Mouse (Mus musculus): ENCODE measurements around the gene Frrs1.
"Not testable (repeated sequence)": the region's sequence is repeated elsewhere in the genome, so short reads cannot be mapped to it uniquely, and the experiment has no call there.

Frrs1 gene
- long read RNA-seq, experiment 1, full-length matches to known transcripts: 1 of 13 reads
- long read RNA-seq, experiment 1, partial matches to known transcripts: 7 of 13 reads
- long read RNA-seq, experiment 1, other reads (novel, unspliced or antisense): 5 of 13 reads
- long read RNA-seq, experiment 2, partial matches to known transcripts: 5 of 9 reads
- long read RNA-seq, experiment 2, other reads (novel, unspliced or antisense): 4 of 9 reads

DNA sequence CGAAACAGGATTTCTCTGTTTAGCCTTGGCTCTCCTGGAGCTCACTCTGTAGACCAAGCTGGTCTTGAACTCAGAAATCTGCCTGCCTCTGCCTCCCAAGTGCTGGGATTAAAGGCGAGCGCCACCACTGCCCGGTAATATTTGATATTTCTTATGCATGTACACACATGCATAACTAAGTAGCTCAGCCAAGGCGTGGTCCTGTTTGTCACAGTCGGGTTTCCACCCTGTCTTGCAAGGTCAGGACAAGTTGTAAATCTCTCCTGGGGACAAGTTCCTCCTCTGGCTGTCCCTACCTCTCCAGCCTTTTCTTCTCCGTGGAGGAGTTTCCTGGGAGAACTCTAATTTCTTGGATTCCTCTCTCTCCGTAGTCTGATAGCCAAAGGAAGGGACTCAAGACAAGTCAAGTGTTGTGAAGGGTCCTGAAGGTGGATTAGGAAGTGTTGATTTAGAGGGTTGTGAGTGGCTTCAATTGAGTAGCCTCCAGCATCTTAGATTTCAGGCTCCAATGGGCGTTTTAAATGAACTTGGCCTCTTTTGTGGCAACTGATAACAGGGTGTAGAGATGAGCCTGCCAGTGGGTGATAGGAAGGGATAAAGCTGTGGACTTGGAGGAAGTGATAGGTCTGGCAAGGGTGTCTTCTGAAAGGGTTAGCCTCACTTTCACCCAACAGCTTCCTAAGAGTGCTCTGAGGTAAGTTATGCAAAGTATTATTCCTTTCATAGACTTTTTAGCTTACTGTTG is at the start of gene Frrs1:
Gene Frrs1 (plus strand): TSS at position 524 of the 745 bp plus-strand sequence.
- intact Hi-C loops (cut with DNase I): no loop called here

DNA sequence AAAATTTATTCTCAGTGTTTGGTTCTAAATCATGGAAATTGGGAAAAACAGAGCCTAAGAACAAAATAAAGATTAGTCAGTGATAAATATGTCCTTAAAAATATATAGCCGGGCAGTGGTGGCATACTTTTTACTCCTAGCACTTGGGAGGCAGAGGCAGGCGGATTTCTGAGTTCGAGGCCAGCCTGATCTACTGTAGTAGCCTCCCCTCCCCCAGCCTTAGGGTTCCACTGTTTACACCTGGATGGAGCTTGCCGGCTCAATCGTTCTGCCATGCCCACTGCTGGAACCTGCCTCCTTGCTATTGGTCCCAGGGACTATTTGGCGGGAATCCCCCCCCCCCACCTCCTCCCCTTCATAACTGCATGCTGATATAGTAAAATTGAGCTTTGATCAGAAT is 48.9 kb upstream of the Frrs1 start:
- intact Hi-C loops (cut with DNase I): not testable (repeated sequence)

DNA sequence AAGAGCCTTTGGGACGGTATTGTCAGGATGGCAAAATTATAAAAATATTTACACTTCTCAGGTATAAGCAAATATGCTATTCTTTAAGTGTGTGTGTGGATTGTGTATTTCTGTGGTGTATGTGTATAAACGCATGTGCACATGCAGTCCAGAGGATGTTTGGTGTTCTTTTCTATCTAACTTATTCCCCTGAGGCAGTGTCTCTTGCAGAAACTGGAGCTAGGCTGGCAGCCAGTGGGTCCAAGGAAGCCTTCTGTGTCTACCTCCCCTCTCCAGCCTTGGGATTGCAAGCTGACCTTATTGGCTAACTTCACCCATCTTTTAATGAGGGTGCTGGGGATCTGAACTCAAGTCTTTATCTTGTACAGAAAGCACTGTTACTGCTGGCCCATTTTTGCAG is 46.3 kb upstream of the Frrs1 start:
- intact Hi-C loops (cut with DNase I): no loop called here

DNA sequence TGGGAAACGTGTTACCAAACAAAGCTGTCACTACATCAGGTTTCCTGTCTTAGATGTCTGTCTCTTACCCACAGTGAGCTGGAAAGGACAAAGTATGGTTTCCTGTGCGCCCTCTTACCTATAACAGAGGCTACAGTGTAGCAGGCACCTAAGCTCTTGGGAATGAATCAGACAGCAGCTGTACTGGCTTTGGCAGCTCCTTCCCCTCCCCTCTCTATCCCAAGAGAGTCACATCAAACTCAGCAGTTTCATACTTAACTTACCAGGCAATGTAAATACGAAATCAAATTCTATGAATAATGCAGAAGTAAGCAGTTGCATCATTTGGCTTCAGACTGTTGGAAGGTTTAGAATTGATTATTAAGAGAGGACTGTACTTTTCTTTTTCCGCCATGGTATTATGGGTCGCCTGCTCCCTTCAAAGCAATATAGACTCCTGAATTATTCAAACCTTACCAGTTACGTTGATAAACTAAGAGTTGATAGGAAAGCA is 43.9 kb upstream of the Frrs1 start:
- intact Hi-C loops (cut with DNase I): no loop called here

DNA sequence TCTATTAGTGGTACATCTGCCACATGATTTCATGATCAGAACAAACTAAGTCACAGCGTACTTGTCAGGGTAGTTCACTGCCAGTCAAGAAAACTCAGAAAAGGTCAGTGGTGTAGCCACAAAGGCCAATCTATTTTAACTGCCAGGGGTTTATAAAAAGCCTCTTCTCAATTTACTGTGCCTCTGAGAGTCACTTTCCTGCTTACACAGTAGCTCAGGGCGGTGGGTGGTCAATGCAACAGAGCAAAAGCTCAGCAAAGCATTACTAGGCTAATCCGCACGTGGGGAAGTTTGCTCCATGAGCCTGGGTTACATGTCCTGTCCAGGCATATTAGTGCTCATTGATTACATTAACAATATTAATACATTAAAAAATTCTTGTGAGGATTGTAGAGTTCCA is 43.3 kb upstream of the Frrs1 start:
- intact Hi-C loops (cut with DNase I): no loop called here

GRCm38 (mm10) chr3:116816674-116817215 is 42.5 kb upstream of the Frrs1 start:
- intact Hi-C loops (cut with DNase I): no loop called here

DNA sequence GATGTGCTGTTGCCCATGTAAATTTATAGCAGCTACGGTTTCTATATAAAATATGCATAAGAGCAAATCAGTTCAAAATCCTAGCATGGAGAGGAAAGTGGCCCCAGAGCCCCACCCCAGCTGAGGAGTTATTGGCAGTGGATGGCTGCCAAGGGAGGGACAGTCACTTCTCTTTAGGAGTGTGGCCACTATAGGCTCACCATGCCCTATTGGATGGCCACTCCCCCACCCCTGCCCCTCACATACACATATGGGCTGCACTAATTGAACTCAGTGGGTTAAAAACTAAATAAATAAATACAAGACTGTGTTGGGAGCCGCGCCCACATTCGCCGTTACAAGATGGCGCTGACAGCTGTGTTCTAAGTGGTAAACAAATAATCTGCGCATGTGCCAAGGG is 42.0 kb upstream of the Frrs1 start:
- intact Hi-C loops (cut with DNase I): no loop called here

DNA sequence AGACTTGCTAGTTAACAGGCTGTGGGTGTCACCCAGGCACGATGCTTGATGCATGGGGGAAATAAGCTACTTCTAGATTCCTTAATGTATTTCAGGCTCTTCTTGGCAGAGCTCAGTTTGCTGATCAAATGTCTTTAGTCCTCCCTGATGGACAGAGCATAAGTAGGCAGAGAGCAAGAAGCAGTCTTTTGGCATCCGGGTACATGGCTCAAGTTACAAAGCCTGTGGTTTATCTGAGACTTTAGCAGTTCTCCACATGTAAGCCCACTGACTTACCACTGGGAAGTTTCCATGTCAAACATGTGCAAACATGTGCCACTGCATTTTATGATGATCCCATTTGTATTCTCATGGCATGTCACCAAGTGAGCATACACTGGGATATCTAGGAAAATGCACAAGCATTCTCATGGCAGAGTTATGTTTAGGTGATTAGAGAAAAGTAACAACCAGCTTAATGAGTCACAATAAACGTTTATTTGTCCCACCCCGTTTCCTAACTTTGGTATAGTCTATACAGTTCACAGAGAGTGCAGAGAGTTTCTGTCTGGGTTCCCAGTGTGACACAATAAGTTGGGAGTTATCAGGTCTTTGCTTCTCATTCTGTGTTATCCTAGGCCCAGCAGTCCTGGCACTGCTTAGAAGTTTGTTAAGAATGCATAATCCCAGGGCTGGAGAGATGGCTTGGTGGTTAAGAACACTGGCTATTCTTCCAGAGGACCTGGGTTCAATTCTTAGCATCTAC is 32.6 kb upstream of the Frrs1 start:
- intact Hi-C loops (cut with DNase I): no loop called here

DNA sequence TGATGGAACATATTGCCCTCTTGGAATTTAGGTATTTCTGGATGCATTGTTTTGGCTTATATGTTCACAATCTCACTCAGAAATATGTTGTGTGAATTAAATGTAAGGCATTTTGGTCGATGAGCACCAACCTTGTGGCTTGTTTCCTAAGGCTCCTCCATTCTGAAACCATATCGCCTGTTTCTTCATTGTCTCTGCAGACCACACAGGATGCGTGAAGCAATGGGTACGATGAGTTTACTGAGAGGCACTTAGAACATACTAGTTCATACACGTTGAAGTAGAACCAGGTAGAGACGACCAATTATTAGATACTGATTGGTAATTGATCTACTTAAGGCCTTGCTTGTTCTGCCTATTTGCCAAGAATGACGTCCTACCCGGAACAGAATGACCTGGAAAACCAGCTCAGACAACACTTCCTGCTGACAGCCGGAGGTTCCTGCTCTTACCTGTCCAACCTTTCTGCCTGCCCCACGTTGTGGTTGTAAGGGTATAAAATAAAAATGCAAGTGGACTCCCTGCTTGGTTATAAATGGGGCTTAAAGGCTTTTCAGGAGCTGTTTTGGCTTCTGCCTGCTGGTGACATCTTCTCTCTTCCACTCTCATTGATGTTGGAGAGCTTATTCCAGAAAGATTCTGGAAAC is 29.9 kb upstream of the Frrs1 start:
- intact Hi-C loops (cut with DNase I): no loop called here

DNA sequence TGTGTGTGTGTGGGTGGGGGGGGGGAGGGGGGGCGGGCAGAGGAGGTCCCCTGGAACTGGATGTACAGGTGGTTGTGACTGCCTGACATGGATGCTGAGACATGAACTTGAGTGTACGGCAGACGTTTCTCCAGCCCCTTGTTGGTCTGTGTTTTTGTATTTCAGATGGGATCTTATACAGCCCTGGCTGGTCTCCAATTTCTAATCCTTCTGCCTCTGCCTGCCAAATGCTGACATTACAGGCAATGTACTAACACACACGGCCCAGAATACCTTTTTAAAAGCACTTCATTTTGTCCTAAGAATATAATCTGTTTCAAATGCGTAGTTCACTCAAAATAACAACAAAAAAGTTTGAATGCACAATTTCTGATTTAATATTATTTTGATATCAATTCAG is 27.9 kb upstream of the Frrs1 start:
- intact Hi-C loops (cut with DNase I): loop anchor here (5.0 kb wide), 1 partner anchor 39 kb away; no protein-coding TSS in a partner anchor

GRCm38 (mm10) chr3:116832526-116833310 is 26.5 kb upstream of the Frrs1 start:
- intact Hi-C loops (cut with DNase I): loop anchor here (5.0 kb wide), 1 partner anchor 40 kb away; no protein-coding TSS in a partner anchor

GRCm38 (mm10) chr3:116833491-116833890 is 25.8 kb upstream of the Frrs1 start:
- intact Hi-C loops (cut with DNase I): loop anchor here (5.0 kb wide), 1 partner anchor 41 kb away; no protein-coding TSS in a partner anchor

DNA sequence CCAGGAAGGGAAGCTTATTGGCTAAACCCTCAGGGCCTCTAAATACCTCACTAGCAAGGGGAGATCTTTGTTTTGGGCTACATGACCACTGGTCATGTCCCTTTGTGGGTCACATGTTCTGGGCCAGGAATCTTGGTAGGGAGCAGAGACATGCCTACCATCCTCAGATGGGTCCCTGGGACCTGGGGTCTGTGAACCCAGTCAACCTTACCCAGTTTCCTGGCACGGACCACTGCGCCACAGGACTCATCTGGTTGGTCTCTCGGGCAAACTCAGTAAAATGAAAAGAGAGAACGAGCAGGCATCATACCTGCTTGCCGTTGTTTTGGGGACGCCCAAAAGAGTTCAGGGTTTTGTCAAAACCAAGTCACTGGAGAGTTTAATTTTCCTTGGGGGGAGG is 25.0 kb upstream of the Frrs1 start:
- intact Hi-C loops (cut with DNase I): loop anchor here (5.0 kb wide), 1 partner anchor 42 kb away; no protein-coding TSS in a partner anchor

DNA sequence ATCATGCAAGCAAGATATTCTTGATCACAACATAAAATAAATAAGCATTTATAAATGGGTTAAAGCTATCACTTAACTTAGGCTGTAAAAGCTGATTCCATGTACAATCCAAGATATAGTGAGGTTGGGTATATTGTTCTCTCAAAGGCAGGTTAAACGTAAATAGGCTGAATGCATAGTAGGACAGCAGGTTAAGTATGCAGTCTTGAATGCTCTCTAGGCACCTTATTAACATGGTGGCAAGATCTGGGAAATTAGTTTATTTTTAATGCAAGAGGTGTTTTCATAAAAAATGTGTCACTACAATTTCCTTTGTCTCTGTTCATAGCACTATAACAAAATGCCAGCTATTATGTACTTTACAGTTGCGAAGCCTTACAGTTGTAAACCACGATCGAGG is 23.9 kb upstream of the Frrs1 start:
- intact Hi-C loops (cut with DNase I): loop anchor here (5.0 kb wide), 1 partner anchor 63 kb away; no protein-coding TSS in a partner anchor

GRCm38 (mm10) chr3:116835770-116836680 is 23.2 kb upstream of the Frrs1 start:
- intact Hi-C loops (cut with DNase I): loop anchor here (5.0 kb wide), 1 partner anchor 64 kb away; no protein-coding TSS in a partner anchor

DNA sequence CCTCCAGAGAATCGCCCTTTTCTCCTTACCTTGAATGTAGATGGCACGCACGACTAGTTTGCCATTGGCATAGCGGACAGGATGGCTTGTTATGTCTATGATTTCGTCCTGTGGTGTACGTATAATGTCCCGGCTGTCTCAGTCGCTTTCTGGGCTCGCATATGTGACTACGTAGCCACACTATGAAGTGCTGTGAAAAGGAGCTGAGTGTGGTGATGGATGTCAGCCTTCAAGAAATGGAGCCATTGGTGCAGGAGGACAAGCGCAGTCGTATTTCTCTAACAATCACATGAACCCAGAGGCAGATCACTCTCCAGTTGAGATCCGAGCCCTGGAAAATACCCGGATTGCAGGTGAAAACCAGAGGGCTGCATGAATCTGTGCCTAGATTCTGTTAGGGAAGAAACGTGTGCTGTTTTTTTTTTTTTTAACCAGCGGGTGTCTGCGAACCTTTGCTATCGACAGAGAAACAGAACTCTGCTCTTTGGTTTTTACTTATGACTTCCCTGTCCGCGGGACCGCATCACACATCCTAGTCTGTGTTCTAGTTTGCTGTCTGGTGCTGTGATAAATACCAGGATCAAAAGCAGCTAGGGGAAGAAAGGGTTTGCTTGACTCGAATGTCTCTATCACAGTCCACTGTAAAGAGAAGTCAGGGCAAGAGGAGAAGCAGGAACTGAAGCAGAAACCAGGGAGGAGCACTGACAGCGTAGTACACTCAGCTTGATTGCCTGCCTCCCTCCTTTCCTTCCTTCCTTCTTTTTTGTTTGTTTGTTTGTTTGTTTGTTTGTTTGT is 22.4 kb upstream of the Frrs1 start:
- intact Hi-C loops (cut with DNase I): loop anchor here (5.0 kb wide), 1 partner anchor 65 kb away; no protein-coding TSS in a partner anchor

- intact Hi-C loops (cut with DNase I): no loop called here
Measured at GRCm38 (mm10) chr3:116841311-116841710, 18.0 kb upstream of the Frrs1 start.

Data from adrenal gland (tissue).